Mouse (Mus musculus) forebrain, embryonic 15.5 days (tissue): ENCODE measurements around the gene Mfsd10. TPM values are rescaled to one million over a fixed set of nuclear protein-coding genes. Genes with fewer than 3 reads are reported as not detected.

Experiments
- ATAC-seq: fragments of 200-750 bp; cut with Nextera tagmentation; replicated peaks from 2 replicates; pipeline ENCODE4 v1.8.0; 2017; ENCODE audit warnings: mild to moderate bottlenecking, moderate TSS enrichment, moderate library complexity
- H3K27ac ChIP-seq: fragments of 300-500 bp; sonication (generic); replicated peaks from 2 replicates; pipeline ENCODE4 v1.5.1; 2015; ENCODE audit warnings: mild to moderate bottlenecking, inconsistent platforms
- H3K27me3 ChIP-seq: fragments of 300-500 bp; sonication (generic); 2 replicates; pipeline ENCODE4 v1.6.1; 2015; ENCODE audit warnings: inconsistent platforms
- H3K36me3 ChIP-seq: fragments of 300-500 bp; sonication (generic); 2 replicates; pipeline ENCODE4 v1.6.1; 2015; ENCODE audit warnings: mild to moderate bottlenecking, inconsistent platforms
- H3K4me1 ChIP-seq: fragments of 300-500 bp; sonication (generic); 2 replicates; pipeline ENCODE4 v1.6.1; 2015; ENCODE audit warnings: inconsistent platforms
- H3K4me2 ChIP-seq: fragments of 300-500 bp; sonication (generic); replicated peaks from 2 replicates; pipeline ENCODE4 v1.6.1; 2015; ENCODE audit warnings: mild to moderate bottlenecking, inconsistent platforms
- H3K4me3 ChIP-seq: fragments of 300-500 bp; sonication (generic); 2 replicates; pipeline ENCODE4 v1.5.1; 2015; ENCODE audit warnings: mild to moderate bottlenecking, inconsistent platforms
- H3K9ac ChIP-seq: fragments of 300-500 bp; sonication (generic); replicated peaks from 2 replicates; pipeline ENCODE4 v1.6.1; 2015; ENCODE audit warnings: mild to moderate bottlenecking, inconsistent platforms
- H3K9me3 ChIP-seq: fragments of 300-500 bp; sonication (generic); 2 replicates; pipeline ENCODE4 v1.6.1; 2016; ENCODE audit warnings: inconsistent platforms
- WGBS: fragments of 180-500 bp; shearing (Covaris S2); methylation state at CpG from one replicate; pipeline ENCODE4 v1.1.7; 2015; ENCODE audit warnings: mixed read lengths; 5-methylcytosine and 5-hydroxymethylcytosine counted together
- polyA plus RNA-seq: library from polyadenylated mRNA; unstranded; fragments of >200 nt; fragmentation: Nextera tagmentation; extraction: Ambion mirVana; gene quantifications from 2 replicates; pipeline ENCODE4 v1.2.1, GENCODE M21; 2015

Gene Mfsd10
- 96.0 and 98.0 TPM in 2 replicates for polyA plus RNA-seq

- Histone ChIP-seq H3K36me3 (peaks cover 72% of the 10 kb centered on the region), H3K9me3 (no peaks in the 10 kb centered on the region), H3K27me3 (no peaks in the 10 kb centered on the region), H3K4me2 (peak within 1 kb of the TSS; percentile 58), H3K27ac (peak within 1 kb of the TSS; percentile 80), H3K4me3 (peak within 1 kb of the TSS; percentile 48), H3K9ac (peak within 1 kb of the TSS; percentile 61), H3K4me1 (peaks cover 20% of the 10 kb centered on the region)
- under 1% methylated on average over 48 of the region's 48 CpGs for WGBS
- peak; percentile 95 for ATAC-seq
These were observed at the start of gene Mfsd10 for GRCm38 (mm10) chr5:34636481-34637287. Mfsd10 (minus strand) TSS chr5:34637212.

DNA sequence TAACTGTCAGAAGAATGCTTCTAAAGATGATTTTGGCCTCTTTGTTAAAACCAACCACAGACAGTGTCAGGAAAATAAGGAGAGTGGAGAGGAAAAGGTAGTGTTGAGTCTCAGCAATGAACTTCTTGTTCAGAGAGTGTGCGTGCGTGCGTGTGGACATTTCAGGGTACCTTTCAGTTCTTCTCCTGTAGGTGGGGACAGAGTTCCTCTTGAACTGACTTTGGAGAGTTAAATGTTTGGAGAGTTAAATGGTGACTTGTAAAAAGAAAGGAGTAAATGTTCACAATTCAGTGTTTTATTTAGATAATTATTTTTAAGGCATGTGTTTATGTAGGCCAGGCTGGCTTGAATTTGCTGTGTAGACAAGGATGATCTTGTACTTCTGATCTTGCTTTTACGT is 33.3 kb upstream of the Mfsd10 start:
- Histone ChIP-seq H3K27ac (no peak overlapping the region), H3K4me2 (no peak overlapping the region), H3K4me1 (no peaks in the 10 kb centered on the region), H3K4me3 (no peak overlapping the region), H3K27me3 (no peaks in the 10 kb centered on the region), H3K9ac (no peak overlapping the region), H3K36me3 (no peaks in the 10 kb centered on the region), H3K9me3 (no peaks in the 10 kb centered on the region)
- ATAC-seq, result no peak
- WGBS, result 76% methylated on average over 4 of the region's 4 CpGs

DNA sequence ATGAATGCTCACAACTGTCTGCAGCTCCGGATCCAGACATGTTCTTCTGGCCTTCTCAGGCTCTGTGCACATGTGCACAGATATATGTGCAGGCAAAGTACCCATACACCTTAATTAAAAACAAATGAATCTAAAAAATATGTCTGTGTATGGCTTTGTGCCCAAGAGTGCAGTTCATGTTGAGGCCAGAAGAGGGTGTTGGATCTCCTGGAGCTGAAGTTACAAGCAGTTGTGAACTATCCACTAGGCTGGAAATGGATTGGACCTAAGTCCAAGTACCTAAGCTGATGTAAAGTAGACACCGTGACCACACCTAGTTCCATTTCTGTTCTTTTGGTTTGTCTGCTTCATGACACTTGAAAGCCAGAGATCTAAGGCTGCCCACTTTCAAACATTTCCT is 32.5 kb upstream of the Mfsd10 start:
- ATAC-seq, result no peak
- H3K27ac ChIP-seq, result no peak overlapping the region
- H3K4me1 ChIP-seq, result no peaks in the 10 kb centered on the region
- no peaks in the 10 kb centered on the region for H3K36me3 ChIP-seq
- WGBS, result 84% methylated on average over 2 of the region's 2 CpGs
- H3K27me3 ChIP-seq, result no peaks in the 10 kb centered on the region
- no peaks in the 10 kb centered on the region for H3K9me3 ChIP-seq
- no peak overlapping the region for H3K4me2 ChIP-seq
- H3K9ac ChIP-seq, result no peak overlapping the region
- H3K4me3 ChIP-seq, result no peak overlapping the region

DNA sequence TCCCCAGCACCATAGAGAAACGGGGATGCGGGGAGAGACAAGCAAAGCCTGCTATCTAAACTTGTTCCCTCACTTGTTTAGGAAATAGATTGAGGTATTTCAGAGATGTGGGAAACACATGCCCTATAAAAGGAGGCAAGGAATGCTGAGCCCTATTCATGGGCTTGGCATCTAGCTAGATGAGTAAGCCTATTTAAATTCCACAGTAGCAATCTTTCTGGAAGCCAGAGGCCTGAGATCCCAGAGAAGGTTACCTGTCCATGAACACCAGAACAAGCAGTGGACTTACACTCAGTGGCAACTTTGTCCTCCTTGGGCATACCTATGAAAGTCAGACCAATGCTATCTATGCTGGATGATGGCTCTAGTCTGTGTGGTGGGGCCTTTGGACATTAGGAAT is 26.2 kb upstream of the Mfsd10 start:
- WGBS, result 100% methylated on average over 2 of the region's 2 CpGs
- no peaks in the 10 kb centered on the region for H3K27me3 ChIP-seq

DNA sequence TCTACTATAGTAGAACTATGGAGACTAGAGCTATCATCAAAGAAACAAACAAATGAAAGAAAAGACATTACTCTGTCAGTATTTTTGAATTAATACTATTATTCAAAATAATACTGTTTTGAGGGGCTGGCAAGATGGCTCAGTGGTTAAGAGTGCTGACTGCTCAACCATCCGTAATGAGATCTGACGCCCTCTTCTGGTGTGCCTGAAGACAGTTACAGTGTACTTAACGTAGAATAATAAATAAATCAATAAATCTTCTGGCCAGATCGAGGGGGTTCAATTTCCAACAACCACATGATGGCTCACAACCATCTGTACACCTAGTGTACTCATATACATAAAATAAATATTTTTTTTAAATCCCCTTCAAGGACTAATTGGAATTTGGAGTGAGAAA is 24.9 kb upstream of the Mfsd10 start:
- 87% methylated on average over 4 of the region's 4 CpGs for WGBS
- no peaks in the 10 kb centered on the region for H3K9me3 ChIP-seq
- 0 out of 2 replicates have a peak, but pooled peaks cover 4% of the 10 kb centered on the region for H3K36me3 ChIP-seq
- no peak overlapping the region for H3K4me2 ChIP-seq
- peaks cover 15% of the 10 kb centered on the region for H3K4me1 ChIP-seq
- no peak for ATAC-seq
- H3K27me3 ChIP-seq, result no peaks in the 10 kb centered on the region
- H3K4me3 ChIP-seq, result no peak overlapping the region
- H3K27ac ChIP-seq, result no peak overlapping the region
- no peak overlapping the region for H3K9ac ChIP-seq

More for the DNA sequence above, 26.2 kb upstream of the Mfsd10 start:
- H3K9me3 ChIP-seq, result no peaks in the 10 kb centered on the region
- no peak overlapping the region for H3K4me3 ChIP-seq
- no peak overlapping the region for H3K9ac ChIP-seq
- no peak overlapping the region for H3K27ac ChIP-seq
- H3K4me1 ChIP-seq, result peaks cover 15% of the 10 kb centered on the region
- no peaks in the 10 kb centered on the region for H3K36me3 ChIP-seq
- no peak overlapping the region for H3K4me2 ChIP-seq
- no peak for ATAC-seq

GRCm38 (mm10) chr5:34660591-34661130 is 23.6 kb upstream of the Mfsd10 start:
- Histone ChIP-seq H3K4me1 (peaks cover 15% of the 10 kb centered on the region), H3K36me3 (peaks cover 13% of the 10 kb centered on the region), H3K9ac (peak overlapping the region; percentile 57), H3K27ac (peak overlapping the region; percentile 92), H3K27me3 (no peaks in the 10 kb centered on the region), H3K9me3 (no peaks in the 10 kb centered on the region), H3K4me3 (peak overlapping the region; percentile 77), H3K4me2 (peak overlapping the region; percentile 60)
- under 1% methylated on average over 57 of the region's 57 CpGs for WGBS
- no peak for ATAC-seq

DNA sequence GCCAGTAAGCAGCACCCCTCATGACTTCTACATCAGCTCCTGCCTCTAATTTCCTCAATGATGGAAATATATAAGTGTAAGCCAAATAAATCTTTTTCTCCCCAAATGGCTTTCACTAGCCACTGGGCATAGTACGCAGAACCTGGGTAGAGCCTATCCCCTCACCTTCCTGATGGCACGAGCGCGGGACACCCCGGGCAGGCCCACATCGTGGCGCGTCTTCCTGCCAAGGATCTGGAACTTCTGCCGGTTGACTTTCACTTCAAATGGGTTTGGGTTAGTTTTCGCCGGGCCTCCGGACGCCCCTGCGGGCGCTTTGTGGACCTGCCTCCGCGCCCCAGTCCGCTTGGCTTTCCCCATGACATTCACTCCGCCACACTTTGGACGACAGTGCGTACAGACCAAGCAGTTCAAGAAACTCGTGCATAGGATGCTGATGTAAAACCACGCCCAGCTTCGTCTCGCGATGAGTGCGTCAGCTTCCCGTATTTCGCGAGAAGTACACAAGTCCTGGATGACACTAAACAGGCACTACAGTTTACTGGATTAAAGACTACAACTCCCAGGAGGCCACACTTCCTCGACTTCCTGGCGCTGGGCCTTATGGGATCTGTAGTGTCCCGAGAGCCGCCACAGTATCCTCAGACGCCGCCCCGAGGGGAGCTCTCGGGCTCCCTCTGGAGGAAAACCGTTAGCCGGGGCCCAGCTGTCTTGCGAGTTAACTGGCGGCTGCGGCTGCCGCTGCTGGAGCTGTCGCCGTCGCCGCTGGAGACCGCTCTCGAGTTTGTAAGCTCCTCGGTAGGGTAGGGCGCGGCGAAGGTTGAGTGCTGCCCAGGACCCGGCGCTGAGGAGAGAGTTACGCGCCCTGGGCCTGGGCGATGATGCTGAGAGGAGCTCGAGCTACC is 22.9 kb upstream of the Mfsd10 start, which contains the start of the genes Nop14 and Grk4:
TSS of gene Nop14 (minus strand) at position 463 of the 905 bp plus-strand sequence.
TSS of gene Grk4 (plus strand) at position 694 of the 905 bp plus-strand sequence.
- Histone ChIP-seq H3K27ac (peak within 1 kb of the TSS; percentile 92), H3K4me1 (peaks cover 15% of the 10 kb centered on the region), H3K36me3 (peaks cover 20% of the 10 kb centered on the region), H3K9me3 (no peaks in the 10 kb centered on the region), H3K27me3 (no peaks in the 10 kb centered on the region), H3K4me2 (peak within 1 kb of the TSS; percentile 60), H3K4me3 (peak within 1 kb of the TSS; percentile 77), H3K9ac (peak within 1 kb of the TSS; percentile 68)
- peak; percentile 100 for ATAC-seq
- under 1% methylated on average over 60 of the region's 60 CpGs for WGBS

GRCm38 (mm10) chr5:34657556-34657955 is 20.5 kb upstream of the Mfsd10 start:
- 96% methylated on average over 8 of the region's 8 CpGs for WGBS
- H3K36me3 ChIP-seq, result peaks cover 43% of the 10 kb centered on the region
- H3K27ac ChIP-seq, result no peak overlapping the region
- ATAC-seq, result no peak
- no peak overlapping the region for H3K9ac ChIP-seq
- no peak overlapping the region for H3K4me3 ChIP-seq
- no peak overlapping the region for H3K4me2 ChIP-seq
- peaks cover 15% of the 10 kb centered on the region for H3K4me1 ChIP-seq
- no peaks in the 10 kb centered on the region for H3K27me3 ChIP-seq
- H3K9me3 ChIP-seq, result no peaks in the 10 kb centered on the region

- peaks cover 7% of the 10 kb centered on the region for H3K4me1 ChIP-seq
- no peak overlapping the region for H3K9ac ChIP-seq
- no peak overlapping the region for H3K27ac ChIP-seq
- H3K4me2 ChIP-seq, result no peak overlapping the region
- H3K36me3 ChIP-seq, result peaks cover 69% of the 10 kb centered on the region
- WGBS, result 87% methylated on average over 9 of the region's 9 CpGs
- no peaks in the 10 kb centered on the region for H3K27me3 ChIP-seq
- no peak for ATAC-seq
- H3K9me3 ChIP-seq, result no peaks in the 10 kb centered on the region
- no peak overlapping the region for H3K4me3 ChIP-seq
These were observed 17.9 kb upstream of the Mfsd10 start for GRCm38 (mm10) chr5:34654881-34655280.

DNA sequence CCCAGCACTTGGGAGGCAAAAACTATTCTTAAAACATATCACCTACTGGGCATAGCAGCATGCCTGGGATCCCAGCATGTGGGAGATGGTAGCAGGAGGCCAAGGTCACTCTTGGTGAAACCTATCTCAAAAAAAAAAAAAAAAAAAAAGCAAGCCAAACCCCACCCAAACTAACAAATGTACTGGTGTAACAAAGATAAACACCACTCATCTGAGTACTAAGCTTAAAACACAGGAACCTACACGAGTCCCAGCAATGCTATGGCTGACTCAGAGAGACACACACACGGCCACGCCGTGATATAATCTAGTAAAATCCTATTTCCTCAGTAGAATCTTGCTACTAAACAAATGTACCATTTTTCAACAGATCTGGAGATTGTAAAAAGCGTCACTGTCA is 15.9 kb upstream of the Mfsd10 start:
- H3K27me3 ChIP-seq, result no peaks in the 10 kb centered on the region
- 96% methylated on average over 5 of the region's 5 CpGs for WGBS
- no peak overlapping the region for H3K9ac ChIP-seq
- H3K4me3 ChIP-seq, result no peak overlapping the region
- H3K27ac ChIP-seq, result no peak overlapping the region
- H3K9me3 ChIP-seq, result no peaks in the 10 kb centered on the region
- H3K36me3 ChIP-seq, result peaks cover 88% of the 10 kb centered on the region
- H3K4me1 ChIP-seq, result no peaks in the 10 kb centered on the region
- H3K4me2 ChIP-seq, result no peak overlapping the region
- ATAC-seq, result no peak

GRCm38 (mm10) chr5:34647581-34647980 is 10.6 kb upstream of the Mfsd10 start:
- Histone ChIP-seq H3K4me2 (no peak overlapping the region), H3K27ac (no peak overlapping the region), H3K9me3 (no peaks in the 10 kb centered on the region), H3K4me3 (no peak overlapping the region), H3K36me3 (peaks cover 95% of the 10 kb centered on the region), H3K9ac (no peak overlapping the region), H3K4me1 (no peaks in the 10 kb centered on the region), H3K27me3 (no peaks in the 10 kb centered on the region)
- ATAC-seq, result no peak
- 43% methylated on average over 4 of the region's 4 CpGs for WGBS

- Histone ChIP-seq H3K4me2 (no peak overlapping the region), H3K9ac (no peak overlapping the region), H3K27me3 (no peaks in the 10 kb centered on the region), H3K4me1 (no peaks in the 10 kb centered on the region), H3K9me3 (no peaks in the 10 kb centered on the region), H3K36me3 (peaks cover 86% of the 10 kb centered on the region), H3K27ac (no peak overlapping the region), H3K4me3 (no peak overlapping the region)
- 67% methylated on average over 5 of the region's 5 CpGs for WGBS
- peak; percentile 70 for ATAC-seq
These were observed 5.9 kb upstream of the Mfsd10 start for GRCm38 (mm10) chr5:34642932-34643331.
